In genomic region chr12:116308612-116309011, GRCm38 (mm10) we compare ENCODE assay signal across 34 mouse cellular contexts. TPM values are rescaled to one million over a fixed set of nuclear protein-coding genes. Genes with fewer than 3 reads are reported as not detected.
DNase-seq lines count a peak whose midpoint lies in the region; ATAC-seq and TF ChIP-seq lines count a peak whose summit lies in the region.
"Had no signal": no experiment of that assay in that cellular context is flagged by ENCODE, and none has a peak within 500 bp of the region (broad histone marks: within the 10 kb centered on the region; RNA-seq: fewer than 3 reads in every experiment).

No protein-coding gene starts in this region.

- no peak overlapping the region for H3K9ac ChIP-seq in liver, embryonic 12.5 days
- no peak overlapping the region for H3K9ac ChIP-seq in liver, postnatal 0 days (replicated peaks)
- no peak overlapping the region for H3K9ac ChIP-seq in MEL (ENCODE audit: control insufficient read depth, low read depth, low read length, poor library complexity, severe bottlenecking)
- no peak overlapping the region for H3K9ac ChIP-seq in liver, embryonic 16.5 days (ENCODE audit: low read depth, low read length)
- H3K9ac ChIP-seq in hindbrain, embryonic 12.5 days: no peak overlapping the region
- H3K9ac ChIP-seq: embryonic facial prominence, embryonic 12.5 days; embryonic facial prominence, embryonic 15.5 days; forebrain, postnatal 0 days; heart, embryonic 13.5 days; hindbrain, embryonic 15.5 days had no signal

- WGBS in liver, embryonic 12.5 days (ENCODE audit: insufficient replicate concordance): 61% methylated on average over 2 of the region's 2 CpGs
- 63% methylated on average over 2 of the region's 2 CpGs for WGBS in liver, postnatal 0 days (ENCODE audit: insufficient replicate concordance)
- 39% methylated on average over 2 of the region's 2 CpGs for WGBS in liver, embryonic 16.5 days (ENCODE audit: insufficient replicate concordance)
- 87% methylated on average over 2 of the region's 2 CpGs for WGBS in hindbrain, embryonic 12.5 days

- no peak for TF ChIP-seq EP300 in liver, postnatal 0 days (IDR thresholded peaks at IDR 0.05; ENCODE audit: low read depth)
- TF ChIP-seq EP300 in MEL (IDR thresholded peaks at IDR 0.05; ENCODE audit: low read depth in 1 of 2, low read length in 2 of 2): peak; percentile 74 to 78; a peak in 3 of 4 replicates

- no peak overlapping the region for H3K4me2 ChIP-seq in liver, embryonic 12.5 days
- no peak overlapping the region for H3K4me2 ChIP-seq in liver, postnatal 0 days (ENCODE audit: low read depth, low read length)
- H3K4me2 ChIP-seq in liver, embryonic 16.5 days (ENCODE audit: low read depth, low read length): no peak overlapping the region
- H3K4me2 ChIP-seq in hindbrain, embryonic 12.5 days (replicated peaks): no peak overlapping the region
- H3K4me2 ChIP-seq: embryonic facial prominence, embryonic 12.5 days; embryonic facial prominence, embryonic 15.5 days; heart, embryonic 13.5 days; hindbrain, embryonic 15.5 days had no signal

- DNase-seq in liver, postnatal 0 days: no peak
- no peak for DNase-seq in MEL (ENCODE audit: low read depth, low spot score)
- no peak for DNase-seq in frontal cortex, postnatal 25 days (ENCODE audit: low spot score in 2 of 2)
- DNase-seq: adrenal gland, adult 2 months; adrenal gland, postnatal 14 days; B cell, adult 2 months; cerebellum, adult 11 months; cerebellum, adult 2 months; cerebellum, adult 9-11 months; cerebellum, postnatal 25 days; forebrain, postnatal 0 days; gastrocnemius, postnatal 10 days; gastrocnemius, postnatal 36 days; heart, adult 2 months; heart, postnatal 14 days; heart, postnatal 4 days had no signal

- no peak overlapping the region for H3K27ac ChIP-seq in liver, embryonic 12.5 days
- no peak overlapping the region for H3K27ac ChIP-seq in liver, postnatal 0 days (ENCODE audit: low read depth)
- H3K27ac ChIP-seq in MEL (ENCODE audit: control insufficient read depth, low read depth, low read length): no peak overlapping the region
- no peak overlapping the region for H3K27ac ChIP-seq in liver, embryonic 16.5 days (ENCODE audit: low read length)
- H3K27ac ChIP-seq in hindbrain, embryonic 12.5 days: no peak overlapping the region
- H3K27ac ChIP-seq: embryonic facial prominence, embryonic 12.5 days; embryonic facial prominence, embryonic 15.5 days; heart, adult 2 months; heart, embryonic 10.5 days; heart, embryonic 13.5 days; hindbrain, embryonic 15.5 days had no signal

- no peak overlapping the region for H3K4me3 ChIP-seq in liver, embryonic 12.5 days
- H3K4me3 ChIP-seq in liver, postnatal 0 days (ENCODE audit: low read depth, low read length): no peak overlapping the region
- H3K4me3 ChIP-seq in MEL (ENCODE audit: control insufficient read depth in 1 of 2, insufficient read depth in 1 of 2, low read depth in 2 of 2, low read length in 2 of 2): no peak overlapping the region
- H3K4me3 ChIP-seq in liver, embryonic 16.5 days (ENCODE audit: low read depth, low read length): no peak overlapping the region
- H3K4me3 ChIP-seq in hindbrain, embryonic 12.5 days: no peak overlapping the region
- H3K4me3 ChIP-seq: embryonic facial prominence, embryonic 12.5 days; embryonic facial prominence, embryonic 15.5 days; heart, adult 2 months; heart, embryonic 10.5 days; heart, embryonic 13.5 days; hindbrain, embryonic 15.5 days had no signal

- no peak for TF ChIP-seq POLR2A in MEL (IDR thresholded peaks at IDR 0.05; ENCODE audit: control insufficient read depth in 1 of 2, insufficient read depth in 1 of 2, low read depth in 1 of 2, low read length in 2 of 2, poor library complexity in 1 of 2)

- no peaks in the 10 kb centered on the region for H3K36me3 ChIP-seq in liver, embryonic 12.5 days
- H3K36me3 ChIP-seq in liver, postnatal 0 days (replicated peaks; ENCODE audit: insufficient read depth, low read length): no peaks in the 10 kb centered on the region
- H3K36me3 ChIP-seq in MEL (ENCODE audit: control insufficient read depth in 1 of 2, insufficient read depth in 2 of 2, low read length in 2 of 2): peaks cover 2 to 44% of the 10 kb centered on the region in 2 experiments; a peak in 3 of 4 replicates
- H3K36me3 ChIP-seq in liver, embryonic 16.5 days (ENCODE audit: control insufficient read depth, insufficient read depth): no peaks in the 10 kb centered on the region
- H3K36me3 ChIP-seq in hindbrain, embryonic 12.5 days: no peaks in the 10 kb centered on the region
- H3K36me3 ChIP-seq: embryonic facial prominence, embryonic 12.5 days; embryonic facial prominence, embryonic 15.5 days; heart, embryonic 10.5 days; heart, embryonic 13.5 days; hindbrain, embryonic 15.5 days had no signal

- ATAC-seq in liver, embryonic 12.5 days: peak; percentile 49
- no peak for ATAC-seq in liver, postnatal 0 days
- ATAC-seq in liver, embryonic 16.5 days (ENCODE audit: low read depth): 0 out of 2 replicates have a peak, but pooled peaks have one; percentile 39
- ATAC-seq in hindbrain, embryonic 12.5 days (ENCODE audit: low FRiP score): no peak
- ATAC-seq: forebrain, embryonic 14.5 days; forebrain, postnatal 0 days had no signal

- TF ChIP-seq RAD21 in MEL (IDR thresholded peaks at IDR 0.05; ENCODE audit: low read depth, low read length): no peak

- H3K4me1 ChIP-seq in liver, embryonic 12.5 days: peaks cover 24% of the 10 kb centered on the region
- H3K4me1 ChIP-seq in liver, postnatal 0 days (ENCODE audit: insufficient read depth): no peaks in the 10 kb centered on the region
- H3K4me1 ChIP-seq in MEL (ENCODE audit: control insufficient read depth in 1 of 2, insufficient read depth in 2 of 2, low read length in 2 of 2): peaks cover 24 to 29% of the 10 kb centered on the region in 2 experiments
- peaks cover 4% of the 10 kb centered on the region for H3K4me1 ChIP-seq in liver, embryonic 16.5 days (ENCODE audit: control insufficient read depth, low read depth, low read length)
- H3K4me1 ChIP-seq in hindbrain, embryonic 12.5 days: no peaks in the 10 kb centered on the region
- H3K4me1 ChIP-seq: embryonic facial prominence, embryonic 12.5 days; embryonic facial prominence, embryonic 15.5 days; heart, embryonic 10.5 days; hindbrain, embryonic 15.5 days had no signal

- no peak for TF ChIP-seq CTCF in liver, postnatal 0 days (IDR thresholded peaks at IDR 0.05; ENCODE audit: low read depth)
- TF ChIP-seq CTCF in MEL (IDR thresholded peaks at IDR 0.05 in 2 of 3, conservative IDR thresholded peaks at IDR 0.05 in 1 of 3; ENCODE audit: control insufficient read depth in 1 of 3, insufficient read depth in 1 of 3, low read depth in 2 of 3, low read length in 3 of 3, poor library complexity in 1 of 3, severe bottlenecking in 1 of 3): no peak

- no peaks in the 10 kb centered on the region for H3K27me3 ChIP-seq in liver, embryonic 12.5 days (replicated peaks)
- no peaks in the 10 kb centered on the region for H3K27me3 ChIP-seq in liver, postnatal 0 days (ENCODE audit: insufficient read depth, low read length)
- H3K27me3 ChIP-seq in MEL (ENCODE audit: control insufficient read depth in 1 of 2, insufficient read depth in 2 of 2, low read length in 2 of 2): no peaks in the 10 kb centered on the region
- H3K27me3 ChIP-seq in liver, embryonic 16.5 days (ENCODE audit: control insufficient read depth, insufficient read depth, low read depth, low read length): no peaks in the 10 kb centered on the region
- no peaks in the 10 kb centered on the region for H3K27me3 ChIP-seq in hindbrain, embryonic 12.5 days
- H3K27me3 ChIP-seq: CH12.LX; embryonic facial prominence, embryonic 12.5 days; embryonic facial prominence, embryonic 15.5 days; heart, embryonic 13.5 days; hindbrain, embryonic 15.5 days had no signal

- H3K79me2 ChIP-seq in MEL (ENCODE audit: control insufficient read depth, insufficient read depth, low read length, poor library complexity): peaks cover 40% of the 10 kb centered on the region

- H3K9me3 ChIP-seq in liver, embryonic 12.5 days (replicated peaks): no peaks in the 10 kb centered on the region
- H3K9me3 ChIP-seq in liver, postnatal 0 days (ENCODE audit: low read length): no peaks in the 10 kb centered on the region
- H3K9me3 ChIP-seq in MEL (replicated peaks; ENCODE audit: insufficient read depth, low read length): no peaks in the 10 kb centered on the region
- H3K9me3 ChIP-seq in liver, embryonic 16.5 days (replicated peaks; ENCODE audit: control insufficient read depth, low read length): no peaks in the 10 kb centered on the region
- no peaks in the 10 kb centered on the region for H3K9me3 ChIP-seq in hindbrain, embryonic 12.5 days (replicated peaks)
- H3K9me3 ChIP-seq: embryonic facial prominence, embryonic 12.5 days; embryonic facial prominence, embryonic 15.5 days; G1E; heart, embryonic 10.5 days; heart, embryonic 13.5 days; hindbrain, embryonic 15.5 days had no signal

TF ChIP-seq in MEL, 35 proteins besides CTCF, POLR2A, EP300 and RAD21 (continues in another document):
- peak; percentile 56 for TF ChIP-seq GATA1 (IDR thresholded peaks at IDR 0.05; ENCODE audit: low read depth, low read length)

RNA-seq across cellular contexts. Expression of gene Esyt2, which starts 27.6 kb away (rescaled TPM):
- polyA plus RNA-seq in liver, embryonic 12.5 days (2016; fragmentation: Nextera tagmentation; extraction: Ambion mirVana): 16.2 and 17.3 TPM in 2 replicates
- polyA plus RNA-seq in liver, postnatal 0 days (2015; fragmentation: Nextera tagmentation; extraction: Ambion mirVana): 4.8 and 5.7 TPM in 2 replicates
- 43.2 and 47.5 TPM in 2 replicates for total RNA-seq in MEL (2012; rRNA removed)
- polyA plus RNA-seq in MEL (2012; ENCODE audit: insufficient read depth in 1 of 2, insufficient read length in 2 of 2, low read depth in 1 of 2, low replicate concordance in 2 of 2, missing spikeins in 1 of 2): 10 to 100 TPM; 45.3 to 77.7 TPM
- 9.4 TPM in 2 replicates for polyA plus RNA-seq in liver, embryonic 16.5 days (2015; fragmentation: Nextera tagmentation; extraction: Ambion mirVana)
- polyA plus RNA-seq in hindbrain, embryonic 12.5 days (2016; fragmentation: Nextera tagmentation; extraction: Ambion mirVana): 20.9 TPM in 2 replicates

RNA-seq across cellular contexts. Expression of gene Gm11027, which starts 33.4 kb away (rescaled TPM):
- polyA plus RNA-seq in liver, embryonic 12.5 days (2016; fragmentation: Nextera tagmentation; extraction: Ambion mirVana): not detected in 2 replicates
- polyA plus RNA-seq in liver, postnatal 0 days (2015; fragmentation: Nextera tagmentation; extraction: Ambion mirVana): not detected in 2 replicates
- total RNA-seq in MEL (2012; rRNA removed): not detected in 2 replicates
- not detected for polyA plus RNA-seq in MEL (2012; ENCODE audit: insufficient read depth in 1 of 2, insufficient read length in 2 of 2, low read depth in 1 of 2, low replicate concordance in 2 of 2, missing spikeins in 1 of 2)
- polyA plus RNA-seq in liver, embryonic 16.5 days (2015; fragmentation: Nextera tagmentation; extraction: Ambion mirVana): not detected in 2 replicates
- polyA plus RNA-seq in hindbrain, embryonic 12.5 days (2016; fragmentation: Nextera tagmentation; extraction: Ambion mirVana): not detected in 2 replicates
- total RNA-seq: adrenal gland, adult 2 months; adrenal gland, postnatal 14 days; adrenal gland, postnatal 4 days; CH12.LX; common myeloid progenitor, adult 5-6 weeks; forebrain, postnatal 0 days; G1E; gastrocnemius, postnatal 10 days; gastrocnemius, postnatal 36 days; granulocyte monocyte progenitor cell, adult 5-6 weeks; heart, adult 2 months; heart, postnatal 14 days; heart, postnatal 4 days had no signal
- polyA plus RNA-seq: adrenal gland, adult 2 months; cerebellum, adult 2 months; embryonic facial prominence, embryonic 12.5 days; embryonic facial prominence, embryonic 15.5 days; forebrain, embryonic 11.5 days; forebrain, embryonic 14.5 days; forebrain, postnatal 0 days; frontal cortex, adult 2 months; G1E; heart, adult 2 months; heart, embryonic 10.5 days; heart, embryonic 13.5 days; heart, embryonic 16.5 days; hindbrain, embryonic 11.5 days; hindbrain, embryonic 15.5 days had no signal

RNA-seq across cellular contexts. Expression of gene Wdr60, which starts 45.8 kb away (rescaled TPM):
- polyA plus RNA-seq in liver, embryonic 12.5 days (2016; fragmentation: Nextera tagmentation; extraction: Ambion mirVana): 5.3 and 5.9 TPM in 2 replicates
- polyA plus RNA-seq in liver, postnatal 0 days (2015; fragmentation: Nextera tagmentation; extraction: Ambion mirVana): 3.2 and 4.2 TPM in 2 replicates
- total RNA-seq in MEL (2012; rRNA removed): 18.3 and 19.8 TPM in 2 replicates
- polyA plus RNA-seq in MEL (2012; ENCODE audit: insufficient read depth in 1 of 2, insufficient read length in 2 of 2, low read depth in 1 of 2, low replicate concordance in 2 of 2, missing spikeins in 1 of 2): 10 to 100 TPM in 1 of 2 experiments, not detected in 1; 21.0 TPM
- 2.8 and 3.0 TPM in 2 replicates for polyA plus RNA-seq in liver, embryonic 16.5 days (2015; fragmentation: Nextera tagmentation; extraction: Ambion mirVana)
- polyA plus RNA-seq in hindbrain, embryonic 12.5 days (2016; fragmentation: Nextera tagmentation; extraction: Ambion mirVana): 21.8 and 22.9 TPM in 2 replicates

Comparison
In these comparisons a context has a peak if more than half of its experiments do, and no peak if none do; other contexts are left out.
1. ATAC-seq: peak in liver, embryonic 12.5 days (single experiment) and liver, embryonic 16.5 days (single experiment); none in liver, postnatal 0 days (single experiment) and hindbrain, embryonic 12.5 days (single experiment).